Mouse (Mus musculus) macrophage (primary cell): ENCODE data around the gene Cyp26b1. TPM values are rescaled to one million over a fixed set of nuclear protein-coding genes. Genes with fewer than 3 reads are reported as not detected.

Experiments
- H3K27ac ChIP-seq: fragments of 350-480 bp; formaldehyde crosslinking; 2 replicates; pipeline ENCODE4 v1.9.0; 2021
- H3K36me3 ChIP-seq: fragments of 350-480 bp; formaldehyde crosslinking; 2 replicates; pipeline ENCODE4 v1.9.0; 2021; ENCODE audit errors: inconsistent target
- H3K4me3 ChIP-seq: fragments of 350-480 bp; formaldehyde crosslinking; 2 replicates; pipeline ENCODE4 v1.9.0; 2021; ENCODE audit errors: inconsistent target
- H3K79me2 ChIP-seq: fragments of 350-480 bp; formaldehyde crosslinking; 2 replicates; pipeline ENCODE4 v1.9.0; 2021; ENCODE audit errors: inconsistent target
- WGBS: methylation state at CpG from one replicate; pipeline ENCODE4 v1.1.7; 2026; ENCODE audit warnings: inconsistent platforms; ENCODE audit not compliant: missing documents; 5-methylcytosine and 5-hydroxymethylcytosine counted together
- polyA plus RNA-seq: library from polyadenylated mRNA; stranded (reverse); fragments of 250-400 nt; gene quantifications from 3 replicates; pipeline ENCODE4 v1.2.4, GENCODE M21; 2018; ENCODE audit warnings: inconsistent platforms

The Cyp26b1 gene
- polyA plus RNA-seq, 1 experiment from 2014 or later, result 0.03 TPM

GRCm38 (mm10) chr6:84549852-84550437 is 43.8 kb downstream of the Cyp26b1 start:
- H3K36me3 ChIP-seq, result no peaks in the 10 kb centered on the region
- no peak overlapping the region for H3K27ac ChIP-seq
- 12% methylated on average over 9 of the region's 9 CpGs for WGBS
- H3K4me3 ChIP-seq, result no peak overlapping the region
- no peaks in the 10 kb centered on the region for H3K79me2 ChIP-seq

- Histone ChIP-seq H3K4me3 (no peak overlapping the region), H3K27ac (no peak overlapping the region), H3K79me2 (no peaks in the 10 kb centered on the region), H3K36me3 (no peaks in the 10 kb centered on the region)
- 68% methylated on average over 2 of the region's 2 CpGs for WGBS
Observed at GRCm38 (mm10) chr6:84545428-84545827, 48.3 kb downstream of the Cyp26b1 start.

- H3K79me2 ChIP-seq, result no peaks in the 10 kb centered on the region
- no peak overlapping the region for H3K4me3 ChIP-seq
- 44% methylated on average over 3 of the region's 3 CpGs for WGBS
- no peak overlapping the region for H3K27ac ChIP-seq
- H3K36me3 ChIP-seq, result no peaks in the 10 kb centered on the region
Observed at GRCm38 (mm10) chr6:84544359-84544758, 49.3 kb downstream of the Cyp26b1 start.

- no peak overlapping the region for H3K4me3 ChIP-seq
- H3K79me2 ChIP-seq, result no peaks in the 10 kb centered on the region
- H3K36me3 ChIP-seq, result no peaks in the 10 kb centered on the region
- no peak overlapping the region for H3K27ac ChIP-seq
- 43% methylated on average over 5 of the region's 5 CpGs for WGBS
Observed at GRCm38 (mm10) chr6:84543516-84543915, 50.2 kb downstream of the Cyp26b1 start.

- Histone ChIP-seq H3K36me3 (no peaks in the 10 kb centered on the region), H3K27ac (no peak overlapping the region), H3K79me2 (no peaks in the 10 kb centered on the region), H3K4me3 (no peak overlapping the region)
- WGBS, result 14% methylated on average over 4 of the region's 4 CpGs
Observed at GRCm38 (mm10) chr6:84539924-84540323, 53.8 kb downstream of the Cyp26b1 start.

- Histone ChIP-seq H3K79me2 (no peaks in the 10 kb centered on the region), H3K4me3 (no peak overlapping the region), H3K27ac (no peak overlapping the region), H3K36me3 (no peaks in the 10 kb centered on the region)
- 90% methylated on average over 3 of the region's 3 CpGs for WGBS
Observed at GRCm38 (mm10) chr6:84538681-84539080, 55.0 kb downstream of the Cyp26b1 start.

- Histone ChIP-seq H3K4me3 (no peak overlapping the region), H3K27ac (no peak overlapping the region), H3K36me3 (no peaks in the 10 kb centered on the region), H3K79me2 (no peaks in the 10 kb centered on the region)
- WGBS, result 94% methylated on average over 15 of the region's 16 CpGs
Observed at GRCm38 (mm10) chr6:84537611-84538197, 56.0 kb downstream of the Cyp26b1 start.

- Histone ChIP-seq H3K4me3 (no peak overlapping the region), H3K79me2 (no peaks in the 10 kb centered on the region), H3K27ac (no peak overlapping the region), H3K36me3 (no peaks in the 10 kb centered on the region)
- WGBS, result 77% methylated on average over 3 of the region's 3 CpGs
Observed at GRCm38 (mm10) chr6:84534944-84535343, 58.8 kb downstream of the Cyp26b1 start.

GRCm38 (mm10) chr6:84529912-84530311 is 63.8 kb downstream of the Cyp26b1 start:
- no peaks in the 10 kb centered on the region for H3K79me2 ChIP-seq
- H3K36me3 ChIP-seq, result no peaks in the 10 kb centered on the region
- H3K27ac ChIP-seq, result no peak overlapping the region
- H3K4me3 ChIP-seq, result no peak overlapping the region

- no peak overlapping the region for H3K27ac ChIP-seq
- H3K79me2 ChIP-seq, result no peaks in the 10 kb centered on the region
- no peaks in the 10 kb centered on the region for H3K36me3 ChIP-seq
- H3K4me3 ChIP-seq, result no peak overlapping the region
- 7% methylated on average over 7 of the region's 7 CpGs for WGBS
Observed at GRCm38 (mm10) chr6:84524901-84525601, 68.7 kb downstream of the Cyp26b1 start.
